16 mouse cellular contexts compared by ENCODE assay signal in genomic region chr6:8877373-8878070, GRCm38 (mm10).
DNase-seq lines count a peak whose midpoint lies in the region; ATAC-seq lines count a peak whose summit lies in the region.
"Had no signal": no experiment of that assay in that cellular context is flagged by ENCODE, and none has a peak within 500 bp of the region (broad histone marks: within the 10 kb centered on the region; RNA-seq: fewer than 3 reads in every experiment).

No protein-coding gene starts in this region.

- no peak overlapping the region for H3K4me2 ChIP-seq in neural tube, embryonic 11.5 days (ENCODE audit: low read depth)
- H3K4me2 ChIP-seq in neural tube, embryonic 14.5 days (ENCODE audit: low read depth, low read length) = peak overlapping the region; percentile 2; the same call in 1 of the 2 replicates
- H3K4me2 ChIP-seq: limb, embryonic 12.5 days had no signal

- H3K4me3 ChIP-seq in neural tube, embryonic 11.5 days (ENCODE audit: low read depth, low read length) = no peak overlapping the region
- no peak overlapping the region for H3K4me3 ChIP-seq in midbrain, embryonic 10.5 days
- H3K4me3 ChIP-seq in neural tube, embryonic 14.5 days (ENCODE audit: low read depth, low read length) = no peak overlapping the region
- H3K4me3 ChIP-seq: erythroblast, embryonic 14.5 days; heart, adult 2 months; left cerebral cortex, adult 2 months; limb, embryonic 12.5 days had no signal

- H3K9ac ChIP-seq in neural tube, embryonic 11.5 days (ENCODE audit: low read length) = no peak overlapping the region
- no peak overlapping the region for H3K9ac ChIP-seq in neural tube, embryonic 14.5 days (replicated peaks; ENCODE audit: low read depth, low read length)
- H3K9ac ChIP-seq: limb, embryonic 12.5 days had no signal

- H3K27me3 ChIP-seq in neural tube, embryonic 11.5 days (ENCODE audit: control insufficient read depth, insufficient read depth, low read length) = no peaks in the 10 kb centered on the region
- no peaks in the 10 kb centered on the region for H3K27me3 ChIP-seq in midbrain, embryonic 10.5 days (ENCODE audit: low read depth, poor library complexity, severe bottlenecking)
- no peaks in the 10 kb centered on the region for H3K27me3 ChIP-seq in neural tube, embryonic 14.5 days (ENCODE audit: control insufficient read depth, insufficient read depth, low read length)
- H3K27me3 ChIP-seq: limb, embryonic 12.5 days had no signal

- peak; percentile 13 for DNase-seq in embryo, embryonic 10.5 days (ENCODE audit: low spot score)
- no peak for DNase-seq in embryo, embryonic 11 days
- DNase-seq in neural tube, embryonic 11.5 days (ENCODE audit: low spot score) = peak; percentile 29
- no peak for DNase-seq in neural tube, embryonic 10.5 days (ENCODE audit: extremely low spot score, low spot score)
- DNase-seq in midbrain, embryonic 10.5 days (ENCODE audit: low spot score) = no peak
- DNase-seq in heart, adult 9 months (ENCODE audit: low spot score in 2 of 2) = no peak
- DNase-seq in spleen, postnatal 4 days (ENCODE audit: low spot score in 2 of 2) = no peak
- DNase-seq: cerebellum, adult 11-12 months; heart, adult 2 months; kidney, adult 2 months; lung, adult 2 months; right cerebral cortex, adult 18-20 months had no signal

- no peaks in the 10 kb centered on the region for H3K36me3 ChIP-seq in neural tube, embryonic 11.5 days (ENCODE audit: control insufficient read depth, insufficient read depth, low read length)
- no peaks in the 10 kb centered on the region for H3K36me3 ChIP-seq in midbrain, embryonic 10.5 days
- H3K36me3 ChIP-seq in neural tube, embryonic 14.5 days (ENCODE audit: control insufficient read depth, insufficient read depth, low read length) = no peaks in the 10 kb centered on the region
- H3K36me3 ChIP-seq: limb, embryonic 12.5 days had no signal

- H3K27ac ChIP-seq in neural tube, embryonic 11.5 days (ENCODE audit: low read depth, low read length) = 0 out of 2 replicates have a peak overlapping the region, but pooled peaks have one; percentile 23
- H3K27ac ChIP-seq in midbrain, embryonic 10.5 days (replicated peaks) = peak overlapping the region; percentile 63; the same call in 1 of the 2 replicates
- peak overlapping the region; percentile 49; the same call in 1 of the 2 replicates for H3K27ac ChIP-seq in neural tube, embryonic 14.5 days (ENCODE audit: low read depth, low read length)
- H3K27ac ChIP-seq: heart, adult 2 months; left cerebral cortex, adult 2 months; limb, embryonic 12.5 days had no signal

- no peak for ATAC-seq in neural tube, embryonic 11.5 days (ENCODE audit: insufficient read depth, low FRiP score, low TSS enrichment)
- ATAC-seq in neural tube, embryonic 14.5 days (ENCODE audit: low read depth) = peak; percentile 84; the same call in 1 of the 2 replicates

- 36% methylated on average over 11 of the region's 11 CpGs for WGBS in neural tube, embryonic 11.5 days
- WGBS in midbrain, embryonic 10.5 days = 61% methylated on average over 11 of the region's 11 CpGs
- 16% methylated on average over 11 of the region's 11 CpGs for WGBS in neural tube, embryonic 14.5 days

- H3K4me1 ChIP-seq in neural tube, embryonic 11.5 days (ENCODE audit: control insufficient read depth, insufficient read depth, low read length) = peaks cover 3% of the 10 kb centered on the region; the same call in 1 of the 2 replicates
- H3K4me1 ChIP-seq in midbrain, embryonic 10.5 days = peaks cover 36% of the 10 kb centered on the region
- H3K4me1 ChIP-seq in neural tube, embryonic 14.5 days (ENCODE audit: control insufficient read depth, insufficient read depth, low read length) = no peaks in the 10 kb centered on the region
- H3K4me1 ChIP-seq: limb, embryonic 12.5 days had no signal

- no peaks in the 10 kb centered on the region for H3K9me3 ChIP-seq in neural tube, embryonic 11.5 days (ENCODE audit: control insufficient read depth, low read length)
- no peaks in the 10 kb centered on the region for H3K9me3 ChIP-seq in midbrain, embryonic 10.5 days (replicated peaks)
- H3K9me3 ChIP-seq in neural tube, embryonic 14.5 days (ENCODE audit: control insufficient read depth, low read length) = no peaks in the 10 kb centered on the region
- H3K9me3 ChIP-seq: limb, embryonic 12.5 days had no signal

Comparison
In these comparisons a context has a peak if more than half of its experiments do, and no peak if none do; other contexts are left out.
1. DNase-seq: peak in embryo, embryonic 10.5 days (single experiment) and neural tube, embryonic 11.5 days (single experiment); none in embryo, embryonic 11 days (single experiment), neural tube, embryonic 10.5 days (single experiment), midbrain, embryonic 10.5 days (single experiment), heart, adult 9 months (0 of 2) and spleen, postnatal 4 days (0 of 2).
2. Peak in every context shown above with its lines, with median percentiles within 50 percentile points of each other: H3K27ac ChIP-seq.